Mouse (Mus musculus) C2C12 (cell line): Measurements from ENCODE around the gene Banp.

Source experiments
- CTCF ChIP-seq: IDR thresholded peaks from one replicate; pipeline ENCODE4 v1.5.1; 2011; ENCODE audit not compliant: control insufficient read depth, insufficient read depth, insufficient read length
- FOSL1 ChIP-seq: IDR thresholded peaks from one replicate; pipeline ENCODE4 v1.8.0; 2011; ENCODE audit warnings: mild to moderate bottlenecking, low read length; ENCODE audit not compliant: poor library complexity, insufficient read depth, severe bottlenecking
- MAX ChIP-seq: IDR thresholded peaks from one replicate; pipeline ENCODE4 v1.6.1; 2011; ENCODE audit warnings: mild to moderate bottlenecking, control low read depth
- MYOD1 ChIP-seq: IDR thresholded peaks from one replicate; pipeline ENCODE4 v1.6.1; 2011; ENCODE audit warnings: low read depth; ENCODE audit not compliant: control insufficient read depth, insufficient read length
- USF1 ChIP-seq: IDR thresholded peaks from one replicate; pipeline ENCODE4 v1.6.1; 2011; ENCODE audit warnings: low read depth, mild to moderate bottlenecking, control low read depth, moderate library complexity

DNA sequence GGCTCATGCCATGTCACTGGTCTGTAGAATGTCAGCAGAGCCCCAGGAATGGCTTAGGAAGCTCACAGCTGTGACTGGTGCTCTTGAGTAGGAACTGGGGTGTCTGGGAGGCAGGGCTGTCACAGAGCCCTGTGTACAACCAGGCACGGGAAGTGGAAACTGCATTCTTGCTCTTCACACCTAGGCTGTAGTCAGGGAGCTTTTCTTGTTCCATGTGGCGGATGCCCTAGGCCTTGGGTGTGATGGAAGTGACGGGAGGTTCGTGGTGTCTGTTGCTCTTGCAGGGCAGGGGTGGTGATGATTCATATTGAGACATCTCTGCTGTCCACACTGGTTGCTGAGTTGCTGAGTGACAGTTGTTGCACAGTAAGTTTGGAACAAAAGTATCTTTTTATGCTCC lies 45.6 kb downstream of the Banp start:
- no peak for TF ChIP-seq CTCF
- TF ChIP-seq FOSL1 = no peak
- TF ChIP-seq MYOD1 = no peak
- TF ChIP-seq USF1 = no peak
- TF ChIP-seq MAX = peak; percentile 74
